Mouse (Mus musculus): Measurements from ENCODE around the gene Zfp758. TPM values are rescaled to one million over a fixed set of nuclear protein-coding genes. Genes with fewer than 3 reads are reported as not detected.
A peak's percentile ranks its signal among the peaks of the same experiment; 100 is the strongest.
"Not testable (repeated sequence)": the region's sequence is repeated elsewhere in the genome, so short reads cannot be mapped to it uniquely, and the experiment has no call there.

The Zfp758 gene
- polyA plus RNA-seq (2012; rRNA removed): 0.11 and 0.16 TPM in 2 replicates

- H3K36me3 ChIP-seq (ENCODE audit: control insufficient read depth, insufficient read depth, low read length); H3K4me1 ChIP-seq (ENCODE audit: control insufficient read depth, insufficient read depth, insufficient read length, low read length); H3K27me3 ChIP-seq (ENCODE audit: control insufficient read depth, insufficient read depth, low read length): not testable (repeated sequence)
- peak within 1 kb of the TSS; percentile 100 for H3K4me3 ChIP-seq (ENCODE audit: low read depth, low read length)
- WGBS: 2% methylated on average over 33 of the region's 43 CpGs
- H3K27ac ChIP-seq (ENCODE audit: insufficient read depth, low read depth, low read length): peak within 1 kb of the TSS; percentile 96
These were observed at the start of gene Zfp758, which contains the start of gene Zfp944 for GRCm38 (mm10) chr17:22361101-22361781. Zfp758 (plus strand) TSS chr17:22361453. Zfp944 (minus strand) TSS chr17:22361400.

- peak overlapping the region; percentile 82 for H3K27ac ChIP-seq (ENCODE audit: insufficient read depth, low read depth, low read length)
- H3K36me3 ChIP-seq (ENCODE audit: control insufficient read depth, insufficient read depth, low read length); H3K4me1 ChIP-seq (ENCODE audit: control insufficient read depth, insufficient read depth, insufficient read length, low read length); H3K27me3 ChIP-seq (ENCODE audit: control insufficient read depth, insufficient read depth, low read length): not testable (repeated sequence)
- WGBS: 0% methylated on average over 3 of the region's 3 CpGs
- peak overlapping the region; percentile 85 for H3K4me3 ChIP-seq (ENCODE audit: low read depth, low read length)
These were observed 47.0 kb upstream of the Zfp758 start for GRCm38 (mm10) chr17:22314219-22314618.

- WGBS: under 1% methylated on average over 20 of the region's 20 CpGs
- peak within 1 kb of the TSS; percentile 82 for H3K27ac ChIP-seq (ENCODE audit: insufficient read depth, low read depth, low read length)
- peak; percentile 85 for TF ChIP-seq POLR2A (IDR thresholded peaks at IDR 0.05; ENCODE audit: low read depth, low read length)
- not testable (repeated sequence) for H3K36me3 ChIP-seq (ENCODE audit: control insufficient read depth, insufficient read depth, low read length); H3K27me3 ChIP-seq (ENCODE audit: control insufficient read depth, insufficient read depth, low read length); H3K4me1 ChIP-seq (ENCODE audit: control insufficient read depth, insufficient read depth, insufficient read length, low read length)
- H3K4me3 ChIP-seq (ENCODE audit: low read depth, low read length): peak within 1 kb of the TSS; percentile 85
These were observed 46.5 kb upstream of the Zfp758 start, which contains the start of gene CT030661.1 for GRCm38 (mm10) chr17:22314730-22315226. CT030661.1 (minus strand) TSS chr17:22314837.

GRCm38 (mm10) chr17:22315247-22315646 is 46.0 kb upstream of the Zfp758 start:
- not testable (repeated sequence) for H3K4me1 ChIP-seq (ENCODE audit: control insufficient read depth, insufficient read depth, insufficient read length, low read length); H3K27me3 ChIP-seq (ENCODE audit: control insufficient read depth, insufficient read depth, low read length); H3K36me3 ChIP-seq (ENCODE audit: control insufficient read depth, insufficient read depth, low read length)
- WGBS: 4% methylated on average over 2 of the region's 2 CpGs
- H3K4me3 ChIP-seq (ENCODE audit: low read depth, low read length): peak overlapping the region; percentile 24; the same call in 1 of the 2 replicates
- H3K27ac ChIP-seq (ENCODE audit: insufficient read depth, low read depth, low read length): peak overlapping the region; percentile 57; the same call in 1 of the 2 replicates

GRCm38 (mm10) chr17:22352794-22353193 is 8.5 kb upstream of the Zfp758 start:
- TF ChIP-seq POLR2A (IDR thresholded peaks at IDR 0.05; ENCODE audit: low read depth, low read length) (no peak), CTCF (IDR thresholded peaks at IDR 0.05; ENCODE audit: extremely low read depth, insufficient read length, insufficient replicate concordance, low read depth, low read length) (no peak)
- Histone ChIP-seq H3K4me1 (ENCODE audit: control insufficient read depth, insufficient read depth, insufficient read length, low read length) (no peaks in the 10 kb centered on the region), H3K4me3 (ENCODE audit: low read depth, low read length) (no peak overlapping the region), H3K36me3 (ENCODE audit: control insufficient read depth, insufficient read depth, low read length) (peaks cover 15% of the 10 kb centered on the region), H3K27me3 (ENCODE audit: control insufficient read depth, insufficient read depth, low read length) (no peaks in the 10 kb centered on the region), H3K27ac (ENCODE audit: insufficient read depth, low read depth, low read length) (no peak overlapping the region)

- H3K27me3 ChIP-seq (ENCODE audit: control insufficient read depth, insufficient read depth, low read length): no peaks in the 10 kb centered on the region
- peaks cover 5% of the 10 kb centered on the region; the same call in 1 of the 2 replicates for H3K4me1 ChIP-seq (ENCODE audit: control insufficient read depth, insufficient read depth, insufficient read length, low read length)
- no peak overlapping the region for H3K27ac ChIP-seq (ENCODE audit: insufficient read depth, low read depth, low read length)
- TF ChIP-seq POLR2A (IDR thresholded peaks at IDR 0.05; ENCODE audit: low read depth, low read length) (no peak), CTCF (IDR thresholded peaks at IDR 0.05; ENCODE audit: extremely low read depth, insufficient read length, insufficient replicate concordance, low read depth, low read length) (no peak)
- H3K4me3 ChIP-seq (ENCODE audit: low read depth, low read length): peak overlapping the region; percentile 100
- 18% methylated on average over 5 of the region's 5 CpGs for WGBS
- H3K36me3 ChIP-seq (ENCODE audit: control insufficient read depth, insufficient read depth, low read length): peaks cover 5% of the 10 kb centered on the region
These were observed 681 bp upstream of the Zfp758 start for GRCm38 (mm10) chr17:22360572-22360971.

GRCm38 (mm10) chr17:22363895-22364294 is 2.6 kb downstream of the Zfp758 start:
- Histone ChIP-seq H3K27ac (ENCODE audit: insufficient read depth, low read depth, low read length) (no peak overlapping the region), H3K4me1 (ENCODE audit: control insufficient read depth, insufficient read depth, insufficient read length, low read length) (peaks cover 5% of the 10 kb centered on the region; the same call in 1 of the 2 replicates), H3K4me3 (ENCODE audit: low read depth, low read length) (no peak overlapping the region), H3K36me3 (ENCODE audit: control insufficient read depth, insufficient read depth, low read length) (peaks cover 2% of the 10 kb centered on the region; the same call in 1 of the 2 replicates), H3K27me3 (ENCODE audit: control insufficient read depth, insufficient read depth, low read length) (no peaks in the 10 kb centered on the region)
- TF ChIP-seq POLR2A (IDR thresholded peaks at IDR 0.05; ENCODE audit: low read depth, low read length) (no peak), CTCF (IDR thresholded peaks at IDR 0.05; ENCODE audit: extremely low read depth, insufficient read length, insufficient replicate concordance, low read depth, low read length) (no peak)
- over 99% methylated on average over 3 of the region's 3 CpGs for WGBS

- Histone ChIP-seq H3K4me1 (ENCODE audit: control insufficient read depth, insufficient read depth, insufficient read length, low read length) (no peaks in the 10 kb centered on the region), H3K27ac (ENCODE audit: insufficient read depth, low read depth, low read length) (no peak overlapping the region), H3K4me3 (ENCODE audit: low read depth, low read length) (no peak overlapping the region), H3K36me3 (ENCODE audit: control insufficient read depth, insufficient read depth, low read length) (no peaks in the 10 kb centered on the region), H3K27me3 (ENCODE audit: control insufficient read depth, insufficient read depth, low read length) (no peaks in the 10 kb centered on the region)
- 65% methylated on average over 2 of the region's 2 CpGs for WGBS
- TF ChIP-seq POLR2A (IDR thresholded peaks at IDR 0.05; ENCODE audit: low read depth, low read length) (no peak), CTCF (IDR thresholded peaks at IDR 0.05; ENCODE audit: extremely low read depth, insufficient read length, insufficient replicate concordance, low read depth, low read length) (no peak)
These were observed 49.5 kb downstream of the Zfp758 start for GRCm38 (mm10) chr17:22410756-22411155.
